Mouse (Mus musculus) MEL (cell line): Measurements from ENCODE around the gene Tagap. TPM values are rescaled to one million over a fixed set of nuclear protein-coding genes. Genes with fewer than 3 reads are reported as not detected.

Source experiments
- DNase-seq: peaks from one replicate; pipeline ENCODE4 v3.0.0; 2011; ENCODE audit warnings: low read depth, low spot score
- H3K27ac ChIP-seq: 2 replicates; pipeline ENCODE4 v1.5.1; 2012; ENCODE audit warnings: low read depth, mild to moderate bottlenecking, control low read depth, low read length, moderate library complexity; ENCODE audit not compliant: control insufficient read depth
- H3K27me3 ChIP-seq, 2 experiments: fragments of 150-350 bp in 1 of 2; sonication (generic) in 1 of 2; 2 replicates each; pipeline ENCODE4 v1.6.1; 2012; ENCODE audit warnings: low read length in 2 of 2, mild to moderate bottlenecking in 2 of 2, improper control_type of control experiment in 1 of 2, moderate library complexity in 1 of 2; ENCODE audit not compliant: insufficient read depth in 2 of 2, control insufficient read depth in 1 of 2
- H3K36me3 ChIP-seq, 2 experiments: 2 replicates each; pipeline ENCODE4 v1.6.1; 2012 to 2014; ENCODE audit warnings: low read length in 2 of 2, improper control_type of control experiment in 1 of 2, inconsistent platforms in 1 of 2, mild to moderate bottlenecking in 1 of 2; ENCODE audit not compliant: insufficient read depth in 2 of 2, control insufficient read depth in 1 of 2
- H3K4me1 ChIP-seq, 2 experiments: fragments of 150-350 bp in 1 of 2; sonication (generic) in 1 of 2; 2 replicates each; pipeline ENCODE4 v1.6.1; 2012; ENCODE audit warnings: low read length in 2 of 2, improper control_type of control experiment in 1 of 2, mild to moderate bottlenecking in 1 of 2; ENCODE audit not compliant: insufficient read depth in 2 of 2, control insufficient read depth in 1 of 2
- H3K4me3 ChIP-seq, 2 experiments: fragments of 150-350 bp in 1 of 2; sonication (generic) in 1 of 2; 2 replicates each; pipeline ENCODE4 v1.5.1; 2012; ENCODE audit warnings: low read depth in 2 of 2, low read length in 2 of 2, mild to moderate bottlenecking in 2 of 2, moderate library complexity in 2 of 2, control low read depth in 1 of 2, improper control_type of control experiment in 1 of 2; ENCODE audit not compliant: control insufficient read depth in 1 of 2, insufficient read depth in 1 of 2
- H3K79me2 ChIP-seq: 2 replicates; pipeline ENCODE4 v1.6.1; 2012; ENCODE audit warnings: mild to moderate bottlenecking, low read length, moderate library complexity; ENCODE audit not compliant: control insufficient read depth, poor library complexity, insufficient read depth
- H3K9ac ChIP-seq: 2 replicates; pipeline ENCODE4 v1.6.1; 2012; ENCODE audit warnings: low read depth, mild to moderate bottlenecking, control low read depth, low read length, moderate library complexity; ENCODE audit not compliant: control insufficient read depth, poor library complexity, severe bottlenecking
- H3K9me3 ChIP-seq: fragments of 150-350 bp; sonication (generic); replicated peaks from 2 replicates; pipeline ENCODE4 v1.6.1; 2012; ENCODE audit warnings: mild to moderate bottlenecking, low read length, improper control_type of control experiment, moderate library complexity; ENCODE audit not compliant: insufficient read depth
- CTCF ChIP-seq, 3 experiments: IDR thresholded peaks in 2 of 3; conservative IDR thresholded peaks in 1 of 3; 2 replicates each; pipeline ENCODE4 v1.5.1; 2011 to 2012; ENCODE audit warnings: low read length in 3 of 3, low read depth in 2 of 3, mild to moderate bottlenecking in 2 of 3, improper control_type of control experiment in 1 of 3, inconsistent platforms in 1 of 3, mixed read lengths in 1 of 3, moderate library complexity in 1 of 3; ENCODE audit not compliant: control insufficient read depth in 1 of 3, insufficient read depth in 1 of 3, poor library complexity in 1 of 3, severe bottlenecking in 1 of 3
- ELF1 ChIP-seq: IDR thresholded peaks from 2 replicates; pipeline ENCODE4 v1.6.1; 2014; ENCODE audit warnings: low read depth, mild to moderate bottlenecking, inconsistent platforms, low read length, improper control_type of control experiment, moderate library complexity
- ETS1 ChIP-seq: IDR thresholded peaks from 2 replicates; pipeline ENCODE4 v1.6.1; 2012; ENCODE audit warnings: low read depth, mild to moderate bottlenecking, inconsistent platforms, low read length, improper control_type of control experiment, moderate library complexity
- GABPA ChIP-seq: IDR thresholded peaks from 2 replicates; pipeline ENCODE4 v1.6.1; 2012; ENCODE audit warnings: low read depth, mild to moderate bottlenecking, inconsistent platforms, low read length, improper control_type of control experiment, moderate library complexity
- GATA1 ChIP-seq: IDR thresholded peaks from 2 replicates; pipeline ENCODE4 v1.6.1; 2011; ENCODE audit warnings: low read depth, low read length, improper control_type of control experiment
- MAZ ChIP-seq: IDR thresholded peaks from 2 replicates; pipeline ENCODE4 v1.6.1; 2012; ENCODE audit warnings: low read depth, mild to moderate bottlenecking, inconsistent platforms, low read length, improper control_type of control experiment
- MEF2A ChIP-seq: IDR thresholded peaks from 2 replicates; pipeline ENCODE4 v1.6.1; 2014; ENCODE audit warnings: low read depth, mild to moderate bottlenecking, inconsistent platforms, low read length, improper control_type of control experiment; ENCODE audit not compliant: poor library complexity, insufficient replicate concordance, severe bottlenecking; ENCODE audit errors: extremely low read depth
- MYB ChIP-seq: IDR thresholded peaks from 2 replicates; pipeline ENCODE4 v1.6.1; 2011; ENCODE audit warnings: mild to moderate bottlenecking, low read depth, low read length, improper control_type of control experiment
- MYC ChIP-seq: IDR thresholded peaks from 2 replicates; pipeline ENCODE4 v1.6.1; 2011; ENCODE audit warnings: low read depth, mild to moderate bottlenecking, low read length, improper control_type of control experiment, moderate library complexity
- NELFE ChIP-seq: IDR thresholded peaks from 2 replicates; pipeline ENCODE4 v1.6.1; 2011; ENCODE audit warnings: low read depth, low read length, improper control_type of control experiment
- NRF1 ChIP-seq: IDR thresholded peaks from 2 replicates; pipeline ENCODE4 v1.6.1; 2014; ENCODE audit warnings: low read depth, mild to moderate bottlenecking, inconsistent platforms, low read length, improper control_type of control experiment, moderate library complexity; ENCODE audit not compliant: poor library complexity, insufficient read depth, severe bottlenecking
- POLR2A ChIP-seq, 2 experiments: IDR thresholded peaks; 2 replicates each; pipeline ENCODE4 v1.6.1; 2011 to 2012; ENCODE audit warnings: low read length in 2 of 2, mild to moderate bottlenecking in 2 of 2, control low read depth in 1 of 2, improper control_type of control experiment in 1 of 2, low read depth in 1 of 2, moderate library complexity in 1 of 2; ENCODE audit not compliant: control insufficient read depth in 1 of 2, insufficient read depth in 1 of 2, poor library complexity in 1 of 2
- POLR2AphosphoS2 ChIP-seq: IDR thresholded peaks from 2 replicates; pipeline ENCODE4 v1.6.1; 2011; ENCODE audit warnings: low read length, improper control_type of control experiment
- RAD21 ChIP-seq: IDR thresholded peaks from 2 replicates; pipeline ENCODE4 v1.6.1; 2011; ENCODE audit warnings: mild to moderate bottlenecking, low read depth, low read length, improper control_type of control experiment
- RCOR1 ChIP-seq: IDR thresholded peaks from 2 replicates; pipeline ENCODE4 v1.6.1; 2012; ENCODE audit warnings: low read depth, mild to moderate bottlenecking, inconsistent platforms, low read length, improper control_type of control experiment
- SIN3A ChIP-seq: IDR thresholded peaks from 2 replicates; pipeline ENCODE4 v1.6.1; 2012; ENCODE audit warnings: low read length, improper control_type of control experiment, inconsistent platforms
- SMC3 ChIP-seq: IDR thresholded peaks from 2 replicates; pipeline ENCODE4 v1.6.1; 2011; ENCODE audit warnings: low read depth, low read length, improper control_type of control experiment
- TAL1 ChIP-seq: IDR thresholded peaks from 2 replicates; pipeline ENCODE4 v1.6.1; 2012; ENCODE audit warnings: mild to moderate bottlenecking, inconsistent platforms, low read length, moderate library complexity, mixed read lengths
- USF1 ChIP-seq: IDR thresholded peaks from 2 replicates; pipeline ENCODE4 v1.6.1; 2014; ENCODE audit warnings: low read depth, mild to moderate bottlenecking, inconsistent platforms, low read length, improper control_type of control experiment, moderate library complexity
- USF2 ChIP-seq, 2 experiments: IDR thresholded peaks; 2 replicates each; pipeline ENCODE4 v1.6.1; 2011 to 2012; ENCODE audit warnings: improper control_type of control experiment in 2 of 2, low read length in 2 of 2, borderline replicate concordance in 1 of 2, inconsistent platforms in 1 of 2, low read depth in 1 of 2, mild to moderate bottlenecking in 1 of 2; ENCODE audit not compliant: insufficient read depth in 1 of 2
- ZKSCAN1 ChIP-seq: IDR thresholded peaks from 2 replicates; pipeline ENCODE4 v1.6.1; 2012; ENCODE audit warnings: low read depth, mild to moderate bottlenecking, inconsistent platforms, low read length, improper control_type of control experiment, moderate library complexity
- ZMIZ1 ChIP-seq: IDR thresholded peaks from 2 replicates; pipeline ENCODE4 v1.6.1; 2012; ENCODE audit warnings: low read depth, mild to moderate bottlenecking, inconsistent platforms, low read length, improper control_type of control experiment, moderate library complexity
- polyA plus RNA-seq, 2 experiments: library from polyadenylated mRNA; stranded (reverse) in 1 of 2; unstranded in 1 of 2; fragments of >175 nt in 1 of 2; fragments of >200 nt in 1 of 2; gene quantifications; 2 replicates each; pipeline versions ENCODE4 v1.2.1 to v1.2.4; 2012; ENCODE audit warnings: low replicate concordance in 2 of 2, low read depth in 1 of 2; ENCODE audit not compliant: insufficient read length in 2 of 2, insufficient read depth in 1 of 2, missing spikeins in 1 of 2
- total RNA-seq: library from RNA; depleted of rRNA; stranded (reverse); fragments of 300-350 nt; gene quantifications from 2 replicates; pipeline ENCODE4 v1.2.3, GENCODE M21; 2012

The Tagap gene
- total and polyA plus RNA-seq, 3 experiments: 4.3 to 4.5 TPM; not detected in 1

DNA sequence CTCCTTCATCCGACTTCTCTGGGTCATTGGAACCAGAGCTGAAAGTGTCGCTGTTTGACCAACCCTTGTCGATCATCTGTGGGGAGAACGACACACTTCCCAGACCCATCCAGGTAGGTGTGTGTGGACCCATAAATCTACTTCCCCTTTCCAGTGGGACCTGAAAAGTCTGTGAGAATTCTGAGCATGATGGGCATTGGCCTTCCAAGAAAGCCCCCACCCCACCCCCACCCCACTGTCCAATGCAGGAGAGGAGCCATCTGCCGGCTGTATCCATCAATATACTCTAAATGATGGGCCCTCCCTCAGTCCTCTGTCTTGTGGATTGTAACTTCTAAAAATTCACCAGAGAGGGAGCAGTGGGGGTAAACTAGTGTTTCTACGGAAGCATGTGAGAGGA lies 2.9 kb downstream of the Tagap start:
- H3K27ac ChIP-seq: no peak overlapping the region
- H3K4me1 ChIP-seq: peaks cover 13 to 21% of the 10 kb centered on the region in 2 experiments
- no peaks in the 10 kb centered on the region for H3K27me3 ChIP-seq
- TF ChIP-seq POLR2AphosphoS2: no peak
- no peak for DNase-seq
- H3K4me3 ChIP-seq: no peak overlapping the region
- no peak overlapping the region for H3K9ac ChIP-seq
- H3K9me3 ChIP-seq: no peaks in the 10 kb centered on the region
- H3K79me2 ChIP-seq: peaks cover 3% of the 10 kb centered on the region; the same call in 1 of the 2 replicates
- peaks cover 1 to 27% of the 10 kb centered on the region in 2 experiments; a peak in 3 of 4 replicates for H3K36me3 ChIP-seq

DNA sequence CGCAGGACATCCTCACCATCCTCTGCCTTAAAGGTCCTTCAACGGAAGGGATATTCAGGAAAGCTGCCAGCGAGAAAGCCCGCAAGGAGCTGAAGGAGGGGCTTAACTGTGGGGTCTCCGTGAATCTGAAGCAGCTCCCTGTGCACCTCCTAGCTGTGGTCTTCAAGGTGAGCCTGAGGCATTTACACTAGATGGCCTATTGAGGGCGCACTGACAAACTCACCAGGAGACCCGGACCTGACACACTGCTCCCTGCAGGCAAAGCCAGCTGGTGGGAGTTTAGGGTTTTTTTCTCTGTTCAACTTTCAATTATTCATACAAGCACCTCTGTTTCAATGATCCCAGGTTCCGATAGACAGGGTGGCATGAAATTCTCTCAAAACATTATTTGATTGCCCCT lies 3.5 kb downstream of the Tagap start:
- TF ChIP-seq NELFE: no peak
- no peak for TF ChIP-seq SIN3A
- peak; percentile 31 for TF ChIP-seq SMC3
- TF ChIP-seq RCOR1: no peak
- no peak for TF ChIP-seq ZMIZ1
- TF ChIP-seq RAD21: peak; percentile 0; the same call in 1 of the 2 replicates
- no peak for TF ChIP-seq MYC
- TF ChIP-seq POLR2A (IDR thresholded peaks at IDR 0.05; ENCODE audit: control insufficient read depth in 1 of 2, insufficient read depth in 1 of 2, low read depth in 1 of 2, low read length in 2 of 2, poor library complexity in 1 of 2): no peak
- TF ChIP-seq ETS1: no peak
- no peak for TF ChIP-seq MEF2A
- TF ChIP-seq GATA1: no peak
- TF ChIP-seq MAZ: no peak
- TF ChIP-seq CTCF (IDR thresholded peaks at IDR 0.05 in 2 of 3, conservative IDR thresholded peaks at IDR 0.05 in 1 of 3; ENCODE audit: control insufficient read depth in 1 of 3, insufficient read depth in 1 of 3, low read depth in 2 of 3, low read length in 3 of 3, poor library complexity in 1 of 3, severe bottlenecking in 1 of 3): peak; percentile 50 to 70 (median 59)
- Histone ChIP-seq H3K9ac (no peak overlapping the region), H3K4me1 (peaks cover 13 to 21% of the 10 kb centered on the region in 2 experiments), H3K27me3 (no peaks in the 10 kb centered on the region), H3K27ac (no peak overlapping the region), H3K36me3 (peaks cover 1 to 27% of the 10 kb centered on the region in 2 experiments; a peak in 3 of 4 replicates), H3K9me3 (no peaks in the 10 kb centered on the region), H3K4me3 (no peak overlapping the region), H3K79me2 (peaks cover 3% of the 10 kb centered on the region; the same call in 1 of the 2 replicates)
- DNase-seq: peak; percentile 57

DNA sequence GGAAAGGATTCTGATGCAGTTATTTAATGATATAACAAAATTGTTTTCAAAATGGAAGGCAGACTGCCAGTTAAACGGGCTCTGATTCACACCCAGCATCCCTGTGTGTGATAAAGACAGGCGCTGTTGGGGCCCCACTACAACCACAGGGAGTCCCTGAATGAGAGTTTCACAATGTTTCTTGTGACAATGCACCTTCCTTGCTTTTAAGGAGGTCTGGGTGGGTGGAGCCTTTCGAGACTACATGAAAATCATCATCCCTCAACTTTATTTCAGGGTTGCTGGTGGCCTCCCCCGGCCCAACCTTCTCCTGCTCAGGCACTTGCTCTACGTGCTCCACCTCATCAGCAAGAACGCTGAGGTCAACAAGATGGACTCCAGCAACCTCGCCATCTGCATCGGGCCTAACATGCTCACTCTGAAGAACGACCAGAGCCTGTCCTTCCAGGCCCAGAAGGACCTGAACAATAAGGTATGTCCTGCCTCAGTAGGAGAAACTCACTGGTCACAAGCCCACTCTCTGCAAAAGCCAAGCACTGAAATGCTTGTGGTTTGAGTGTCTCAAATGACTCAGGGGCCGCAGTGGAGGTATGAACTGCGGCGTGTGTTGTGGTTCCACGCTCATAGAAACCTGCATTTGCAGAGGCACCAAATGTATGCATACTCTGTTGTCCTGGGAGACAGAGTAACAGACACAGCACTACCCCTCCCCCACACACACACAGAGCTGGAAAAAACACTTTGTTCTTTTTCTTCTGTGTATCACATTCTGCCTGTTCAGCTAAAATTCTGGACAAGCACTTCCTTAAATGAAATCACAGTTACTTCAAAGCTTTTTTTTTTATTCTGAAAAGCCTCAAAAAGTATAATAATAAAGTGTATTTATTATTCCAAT lies 5.5 kb downstream of the Tagap start:
- TF ChIP-seq ETS1: no peak
- no peak for TF ChIP-seq ZKSCAN1
- TF ChIP-seq USF2 (IDR thresholded peaks at IDR 0.05; ENCODE audit: borderline replicate concordance in 1 of 2, insufficient read depth in 1 of 2, low read depth in 1 of 2, low read length in 2 of 2): no peak
- TF ChIP-seq USF1: no peak
- no peak for TF ChIP-seq MYB
- TF ChIP-seq GATA1: no peak
- TF ChIP-seq CTCF (IDR thresholded peaks at IDR 0.05 in 2 of 3, conservative IDR thresholded peaks at IDR 0.05 in 1 of 3; ENCODE audit: control insufficient read depth in 1 of 3, insufficient read depth in 1 of 3, low read depth in 2 of 3, low read length in 3 of 3, poor library complexity in 1 of 3, severe bottlenecking in 1 of 3): no peak
- TF ChIP-seq SIN3A: no peak
- no peak for TF ChIP-seq NRF1
- no peak for TF ChIP-seq GABPA
- TF ChIP-seq SMC3: no peak
- TF ChIP-seq TAL1: no peak
- TF ChIP-seq ELF1: no peak
- no peak for TF ChIP-seq POLR2A (IDR thresholded peaks at IDR 0.05; ENCODE audit: control insufficient read depth in 1 of 2, insufficient read depth in 1 of 2, low read depth in 1 of 2, low read length in 2 of 2, poor library complexity in 1 of 2)
- no peak for DNase-seq

More for the DNA sequence above, 5.5 kb downstream of the Tagap start:
- H3K27ac ChIP-seq: no peak overlapping the region
- no peaks in the 10 kb centered on the region for H3K79me2 ChIP-seq
- H3K4me3 ChIP-seq: no peak overlapping the region
- peaks cover 1 to 19% of the 10 kb centered on the region in 2 experiments; a peak in 3 of 4 replicates for H3K36me3 ChIP-seq
- H3K4me1 ChIP-seq: peaks cover 9 to 16% of the 10 kb centered on the region in 2 experiments
- no peaks in the 10 kb centered on the region for H3K27me3 ChIP-seq
- no peaks in the 10 kb centered on the region for H3K9me3 ChIP-seq
- H3K9ac ChIP-seq: no peak overlapping the region
